Mouse (Mus musculus) neural tube, embryonic 12.5 days (tissue): ENCODE measurements around the gene Cblc. TPM values are rescaled to one million over a fixed set of nuclear protein-coding genes. Genes with fewer than 3 reads are reported as not detected.

ENCODE experiments used
- polyA plus RNA-seq: library from polyadenylated mRNA; unstranded; fragments of >200 nt; fragmentation: Nextera tagmentation; extraction: Ambion mirVana; gene quantifications from 2 replicates; pipeline ENCODE4 v1.2.1, GENCODE M21; 2016

The Cblc gene
- polyA plus RNA-seq, 1 experiment from 2014 or later: 0.87 TPM

Other genes starting within 250 kb of the Cblc start
- 44.3 and 48.8 TPM in 2 replicates for gene Ppp1r37, start 233.7 kb downstream of the Cblc start, polyA plus RNA-seq
- gene Zfp296, start 219.5 kb downstream of the Cblc start, polyA plus RNA-seq: 0.30 TPM in 1 of 2 replicates, not detected in the other
- gene Gemin7, start 219.2 kb downstream of the Cblc start, polyA plus RNA-seq: 140 and 145 TPM in 2 replicates
- 70.1 and 79.0 TPM in 2 replicates for gene Clasrp, start 192.3 kb downstream of the Cblc start, polyA plus RNA-seq
- gene Relb, start 167.4 kb downstream of the Cblc start, polyA plus RNA-seq: 4.9 and 5.8 TPM in 2 replicates
- gene Clptm1, start 131.8 kb downstream of the Cblc start, polyA plus RNA-seq: 104 and 112 TPM in 2 replicates
- gene Apoc2, start 118.9 kb downstream of the Cblc start, polyA plus RNA-seq: 1.0 and 1.7 TPM in 2 replicates
- gene Gm44805, start 115.4 kb downstream of the Cblc start, polyA plus RNA-seq: not detected in 2 replicates
- gene Apoc4, start 115.3 kb downstream of the Cblc start, polyA plus RNA-seq: not detected in 2 replicates
- gene Apoc1, start 104.1 kb downstream of the Cblc start, polyA plus RNA-seq: 4.9 and 7.2 TPM in 2 replicates
- gene Apoe, start 97.6 kb downstream of the Cblc start, polyA plus RNA-seq: 204 and 207 TPM in 2 replicates
- gene Tomm40, start 81.4 kb downstream of the Cblc start, polyA plus RNA-seq: 159 and 165 TPM in 2 replicates
- 63.5 and 64.4 TPM in 2 replicates for gene Nectin2, start 46.3 kb downstream of the Cblc start, polyA plus RNA-seq
- gene Bcam, start 25.8 kb downstream of the Cblc start, polyA plus RNA-seq: 15.1 and 15.4 TPM in 2 replicates
- 1.0 and 2.1 TPM in 2 replicates for gene Bcl3, start 26.0 kb upstream of the Cblc start, polyA plus RNA-seq
- 1.4 and 1.7 TPM in 2 replicates for gene Gm19345, start 55.2 kb upstream of the Cblc start, polyA plus RNA-seq
- not detected in 2 replicates for gene Ceacam16, start 64.5 kb upstream of the Cblc start, polyA plus RNA-seq
- gene Ceacam19, start 91.2 kb upstream of the Cblc start, polyA plus RNA-seq: not detected in 2 replicates
- gene Pvr, start 124.4 kb upstream of the Cblc start, polyA plus RNA-seq: 5.9 and 6.8 TPM in 2 replicates
- gene Igsf23, start 153.9 kb upstream of the Cblc start, polyA plus RNA-seq: 0.14 TPM in 1 of 2 replicates, not detected in the other
- not detected in 2 replicates for gene Ceacam20, start 168.6 kb upstream of the Cblc start, polyA plus RNA-seq
- gene Nlrp9b, start 194.7 kb upstream of the Cblc start, polyA plus RNA-seq: not detected in 2 replicates